Mouse (Mus musculus): Measurements from ENCODE around the gene Fam57a.

Fam57a gene

DNA sequence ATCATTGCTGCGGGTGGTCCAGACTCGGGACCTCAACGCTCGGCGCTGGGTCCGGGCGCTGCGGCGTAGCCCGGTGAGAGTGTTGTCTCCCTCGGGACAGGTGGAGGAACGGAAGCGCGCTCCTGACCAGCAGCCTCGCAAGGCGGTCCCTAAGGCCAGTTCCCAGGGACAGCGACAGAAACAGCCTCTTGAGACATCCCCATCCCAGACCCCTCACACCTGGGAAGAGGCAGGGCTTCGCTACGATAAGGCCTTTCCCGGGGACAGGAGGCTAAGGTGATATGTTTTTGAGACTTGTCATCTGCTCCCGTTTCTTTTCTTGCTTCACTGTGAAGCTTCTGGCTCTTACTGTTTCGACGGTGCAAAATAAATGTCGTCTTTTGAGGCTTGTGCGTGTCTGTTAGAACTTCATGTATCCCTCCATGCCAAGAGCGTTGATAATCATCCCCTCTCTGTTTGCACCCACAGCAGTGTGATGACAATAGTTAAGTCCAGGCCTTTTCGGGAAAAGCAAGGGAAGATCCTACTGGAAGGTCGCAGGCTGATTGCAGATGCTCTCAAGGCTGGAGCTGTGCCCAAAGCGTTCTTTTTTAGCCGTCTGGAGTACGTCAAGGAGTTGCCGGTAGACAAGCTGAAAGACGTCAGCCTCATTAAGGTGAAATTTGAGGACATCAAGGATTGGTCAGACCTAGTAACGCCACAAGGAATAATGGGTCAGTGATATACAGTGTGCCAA is 64.5 kb downstream of the Fam57a start:
- DNase-seq (ENCODE audit: low spot score in 2 of 2), result no peak

GRCm38 (mm10) chr11:76246439-76246838 is 67.0 kb downstream of the Fam57a start:
- DNase-seq (ENCODE audit: low spot score in 2 of 2), result no peak

DNA sequence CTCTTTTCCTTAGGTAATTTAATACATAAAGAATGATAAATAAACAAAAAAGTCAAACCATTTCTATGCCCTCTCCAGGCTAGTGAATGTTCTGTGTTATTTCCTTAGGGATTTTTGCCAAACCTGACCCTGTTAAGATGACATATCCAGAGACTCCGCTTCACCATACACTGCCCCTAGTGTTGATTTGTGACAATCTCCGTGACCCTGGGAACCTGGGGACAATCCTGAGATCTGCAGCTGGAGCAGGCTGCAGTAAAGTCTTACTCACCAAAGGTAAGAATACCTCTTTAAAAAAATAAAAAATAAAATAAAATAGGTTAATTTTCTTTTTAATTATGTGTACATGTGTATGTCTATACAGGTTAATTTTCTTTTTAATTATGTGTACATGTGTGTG is 67.8 kb downstream of the Fam57a start:
- no peak for DNase-seq (ENCODE audit: low spot score in 2 of 2)

DNA sequence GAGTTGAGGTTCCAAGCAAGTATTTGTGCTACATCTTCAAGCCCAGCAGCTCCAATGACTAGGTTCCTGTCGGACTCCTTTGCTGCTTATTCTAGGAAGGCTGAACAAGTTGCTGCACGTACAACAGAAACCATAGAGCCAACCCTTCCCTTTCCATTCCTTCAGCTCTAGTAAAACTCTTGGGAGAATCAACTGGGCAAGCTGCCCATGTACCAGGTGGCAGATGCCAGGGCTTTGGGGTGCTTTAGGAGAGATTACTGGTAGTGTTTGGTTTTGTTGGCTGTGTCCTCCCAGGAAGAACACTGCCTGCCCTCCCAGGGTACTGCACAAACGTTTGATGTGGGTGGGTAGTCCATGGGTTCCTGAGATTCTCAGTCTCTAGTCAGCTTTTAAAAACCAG is 72.6 kb downstream of the Fam57a start:
- no peak for DNase-seq (ENCODE audit: low spot score in 2 of 2)

- DNase-seq (ENCODE audit: low spot score in 2 of 2), result peak; percentile 68 to 80
Observed at GRCm38 (mm10) chr11:76253145-76253917, 73.9 kb downstream of the Fam57a start.

- no peak for DNase-seq (ENCODE audit: low spot score in 2 of 2)
Observed at GRCm38 (mm10) chr11:76253918-76254264, 74.4 kb downstream of the Fam57a start.

DNA sequence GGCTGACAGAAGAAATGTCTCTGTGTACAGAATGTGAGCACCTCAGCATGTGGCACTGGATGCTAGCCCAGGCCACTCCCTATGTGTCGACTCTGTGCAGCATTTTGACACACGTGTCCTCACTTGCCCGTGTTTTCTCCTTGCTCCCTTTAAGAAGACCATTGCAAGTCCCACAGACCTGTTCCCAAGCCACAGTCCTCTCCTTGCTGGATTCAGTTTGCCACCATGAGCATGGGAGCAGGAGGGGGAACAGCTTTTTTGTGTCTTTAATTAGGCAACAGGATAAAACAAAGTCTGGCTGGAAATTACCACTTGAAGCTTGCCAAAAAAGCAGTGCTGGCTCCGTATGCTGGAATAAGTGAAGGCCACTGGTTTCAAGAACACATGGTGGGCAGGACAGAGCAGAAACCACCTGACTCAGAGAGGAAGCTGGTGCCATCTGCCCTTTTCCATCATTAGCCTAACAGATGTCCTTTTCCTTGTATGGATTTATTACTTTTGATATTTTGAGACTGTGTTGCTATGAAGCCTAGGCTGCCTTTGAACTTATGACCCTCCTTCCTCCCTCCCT is 76.0 kb downstream of the Fam57a start:
- no peak for DNase-seq (ENCODE audit: low spot score in 2 of 2)

DNA sequence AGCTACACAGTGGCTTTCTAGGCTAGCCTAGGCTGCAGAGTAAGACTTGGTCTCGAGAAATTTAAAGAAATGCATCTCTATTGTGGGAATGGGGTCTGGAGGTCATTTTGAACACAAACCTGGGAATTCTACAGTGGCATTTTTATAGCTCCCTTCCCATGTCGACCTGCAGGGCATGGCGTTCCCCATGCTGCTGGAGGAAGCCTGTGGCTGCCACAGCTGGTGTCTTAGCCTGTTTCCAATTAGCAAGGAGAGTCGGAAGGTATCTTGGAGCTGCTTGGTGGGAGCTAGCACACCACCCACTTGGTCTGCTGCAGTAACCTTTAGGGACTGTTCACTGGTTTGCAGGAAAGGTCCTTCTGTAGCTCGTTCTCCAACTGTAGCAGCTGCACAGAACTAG is 76.7 kb downstream of the Fam57a start:
- DNase-seq (ENCODE audit: low spot score in 2 of 2), result no peak

DNA sequence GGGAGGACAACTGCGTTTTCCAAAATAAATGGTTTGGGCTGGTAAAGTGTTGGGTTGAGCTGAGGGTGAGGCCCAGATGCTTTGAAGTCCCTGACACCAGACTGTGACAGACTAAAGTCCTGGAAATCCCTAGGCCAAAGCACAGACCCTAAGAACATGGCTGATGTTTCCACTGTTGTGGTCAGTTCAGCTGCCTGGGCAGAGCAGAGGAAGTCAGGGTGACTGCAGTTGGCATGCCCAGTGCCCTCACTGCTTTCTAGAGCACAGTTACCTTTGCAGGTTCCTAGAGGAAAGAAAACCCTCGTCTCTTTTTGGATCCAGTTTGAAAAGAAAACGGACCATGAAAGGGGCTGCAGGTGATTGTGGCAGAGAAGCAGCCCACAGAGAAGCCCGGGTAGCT is 77.9 kb downstream of the Fam57a start:
- no peak for DNase-seq (ENCODE audit: low spot score in 2 of 2)

DNA sequence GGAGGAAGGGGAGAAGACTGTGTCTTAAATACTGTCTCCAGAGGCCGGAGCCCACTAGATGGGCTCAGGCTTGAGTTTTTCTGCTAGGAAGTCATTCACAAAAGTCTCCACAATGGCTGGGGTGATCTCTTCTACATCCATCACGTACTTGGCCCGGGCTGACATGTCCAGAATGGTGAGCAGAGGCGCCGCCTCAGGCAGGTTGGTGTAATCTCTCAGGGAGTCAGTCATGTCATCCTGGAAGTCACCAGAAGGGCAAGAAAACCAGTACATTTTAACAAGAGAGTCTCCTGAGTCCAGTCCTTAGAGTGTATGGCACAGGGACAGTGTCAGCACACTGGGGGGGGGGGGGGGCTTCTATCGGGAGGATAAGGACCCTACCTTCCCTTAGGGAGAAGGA is 79.0 kb downstream of the Fam57a start:
- DNase-seq (ENCODE audit: low spot score in 2 of 2), result no peak

DNA sequence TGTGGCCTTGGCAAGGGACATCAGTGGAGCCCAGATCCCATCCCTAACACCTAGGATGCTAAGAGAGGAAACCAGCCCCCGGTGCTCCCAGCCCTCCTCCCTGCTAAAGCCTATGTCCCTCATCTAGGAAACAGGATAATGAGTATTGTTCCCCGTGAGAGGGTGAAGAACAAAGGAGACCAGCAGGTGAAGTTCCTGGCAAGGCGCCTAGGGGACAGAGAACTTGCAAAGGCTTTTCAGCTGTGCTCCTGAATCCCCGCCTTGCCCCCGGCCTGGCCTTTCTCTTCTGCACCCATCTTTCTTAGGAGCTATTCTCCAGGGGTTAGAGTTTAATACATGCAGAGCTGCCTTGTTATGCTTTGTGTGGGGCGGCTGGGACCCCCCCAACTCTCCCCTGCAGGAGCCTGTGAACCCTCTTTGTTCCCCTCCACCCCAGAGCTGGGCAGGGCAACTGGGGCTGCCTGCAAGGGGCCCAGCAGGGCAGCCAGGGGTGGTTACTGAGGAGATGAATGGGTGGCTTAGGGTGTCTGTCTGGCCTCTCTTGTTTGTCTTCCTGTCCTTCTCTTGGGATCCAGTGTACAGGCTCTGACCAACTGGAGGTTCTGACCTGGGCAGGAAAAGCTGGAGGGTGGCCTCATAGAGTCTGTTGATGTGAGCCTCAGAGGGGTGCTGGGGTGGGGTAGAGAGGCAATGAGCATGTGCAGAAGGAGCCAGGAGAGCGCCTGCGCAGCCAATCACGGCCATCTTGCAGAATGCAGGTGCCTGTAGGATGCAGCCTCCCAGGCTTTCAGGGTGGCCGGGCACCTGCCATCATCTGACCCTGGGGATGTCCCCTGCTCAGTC is 81.0 kb downstream of the Fam57a start:
- no peak for DNase-seq (ENCODE audit: low spot score in 2 of 2)

DNA sequence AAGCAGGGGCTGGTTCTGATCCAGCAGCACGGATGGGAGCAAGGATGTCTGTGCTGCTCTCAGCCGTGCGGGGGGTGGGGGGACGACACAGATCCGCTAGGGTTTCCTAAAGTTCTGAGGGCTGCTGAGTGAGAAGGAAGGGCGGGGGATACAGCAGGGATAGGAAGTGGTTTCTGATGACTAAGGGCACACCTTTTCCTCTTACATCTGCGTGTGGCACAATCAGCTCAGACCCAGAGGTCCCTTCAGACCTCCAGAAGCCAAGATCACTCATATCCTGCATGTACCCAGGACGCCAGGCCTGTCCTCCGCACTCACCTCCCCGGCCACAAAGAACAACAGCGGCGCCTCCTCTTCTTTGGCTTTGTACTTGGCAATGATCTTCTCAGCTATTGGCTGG is 81.8 kb downstream of the Fam57a start:
- DNase-seq (ENCODE audit: low spot score in 2 of 2), result peak; percentile 16 to 23

DNA sequence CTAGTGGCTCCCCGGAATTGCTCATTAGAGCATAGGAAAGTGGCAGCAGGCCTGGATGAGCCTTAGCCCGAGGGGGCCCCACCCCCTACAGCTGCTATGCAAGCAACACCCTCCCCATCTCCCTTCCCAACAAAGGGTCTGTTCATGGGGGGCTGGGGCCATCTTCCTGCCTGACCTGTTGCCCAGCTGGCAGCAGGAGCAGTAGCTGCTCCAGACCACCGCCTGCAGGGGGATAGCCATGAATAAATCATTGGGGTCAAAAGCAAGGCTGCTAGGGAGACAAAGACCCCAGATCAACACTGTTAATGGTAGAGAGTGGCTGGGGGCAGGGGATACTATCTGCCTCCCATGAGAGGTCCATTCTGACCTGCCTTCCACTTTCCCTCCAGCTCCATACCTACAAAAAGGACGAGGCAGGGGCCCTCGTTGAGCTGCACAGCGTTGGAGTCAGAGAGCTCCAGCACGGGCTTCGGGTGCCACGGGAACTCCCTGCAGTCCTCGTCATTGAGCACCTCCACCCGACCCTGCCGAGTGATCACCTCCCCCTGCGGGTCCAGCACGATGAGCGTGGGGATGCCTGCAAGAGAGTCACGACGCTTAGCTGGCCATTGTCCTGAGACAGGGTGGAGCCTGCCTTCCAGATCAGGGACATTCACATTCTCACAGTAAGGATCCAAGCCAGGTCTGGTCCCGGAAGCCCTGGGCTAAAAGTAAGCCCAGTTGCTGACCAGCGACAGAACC is 83.3 kb downstream of the Fam57a start:
- DNase-seq (ENCODE audit: low spot score in 2 of 2), result no peak

All from natural killer cell, adult 2 months (primary cell).